Mouse (Mus musculus): ENCODE measurements around the gene Acer3.

DNA sequence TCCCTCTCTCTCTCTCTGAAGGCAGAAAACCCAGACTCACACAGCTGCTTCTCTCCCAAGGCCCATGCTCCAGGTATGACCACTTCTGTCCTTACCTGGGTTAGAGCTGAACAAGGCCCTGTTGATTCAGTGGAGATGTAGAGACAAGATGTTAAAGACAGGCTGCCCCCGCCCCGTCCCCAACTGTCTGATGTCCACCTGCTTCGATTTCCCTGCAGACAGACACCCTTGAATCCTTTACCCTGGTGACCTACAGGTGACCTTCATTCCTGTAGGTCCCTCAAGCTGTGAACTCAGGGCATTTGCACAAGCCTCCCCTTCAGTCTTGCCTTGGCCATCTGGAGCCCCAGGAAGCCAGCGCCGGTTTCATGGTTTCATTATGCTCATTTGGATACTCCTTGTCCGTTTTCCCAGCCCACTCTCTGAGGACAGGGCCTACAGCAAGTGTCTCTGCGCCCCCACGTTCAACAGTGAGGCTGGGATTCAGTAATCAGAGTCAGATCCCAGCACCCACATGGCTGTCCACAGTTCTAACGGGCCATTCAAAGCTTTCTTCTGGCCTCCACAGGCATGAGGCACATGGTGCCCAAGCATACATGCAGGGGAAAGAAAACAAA is 156.5 kb downstream of the Acer3 start:
- TF ChIP-seq CTCF (IDR thresholded peaks at IDR 0.05; ENCODE audit: borderline replicate concordance, control insufficient read depth, extremely low read depth, insufficient read depth, low read length, poor library complexity), result no peak
- no peak for TF ChIP-seq POLR2A (IDR thresholded peaks at IDR 0.05; ENCODE audit: control insufficient read depth, extremely low read depth, insufficient read depth, low read length, poor library complexity)

All from thymus, adult 2 months (tissue).